In genomic region chr10:45473663-45474333, GRCm38 (mm10) we compare ENCODE assay signal across 8 mouse cellular contexts. TPM values are rescaled to one million over a fixed set of nuclear protein-coding genes. Genes with fewer than 3 reads are reported as not detected.
DNase-seq lines count a peak whose midpoint lies in the region; ATAC-seq and TF ChIP-seq lines count a peak whose summit lies in the region.

No protein-coding gene starts in this region.

- no peak for ATAC-seq in embryonic facial prominence, embryonic 13.5 days (ENCODE audit: insufficient number of reproducible peaks, insufficient read depth, low FRiP score, low TSS enrichment, low read depth)
- ATAC-seq in intestine, embryonic 16.5 days, result no peak
- ATAC-seq in neural tube, embryonic 12.5 days (ENCODE audit: low FRiP score, low read depth), result no peak

- H3K27me3 ChIP-seq in embryonic facial prominence, embryonic 13.5 days, result peaks cover 36% of the 10 kb centered on the region
- peaks cover 17% of the 10 kb centered on the region; the same call in 1 of the 2 replicates for H3K27me3 ChIP-seq in intestine, embryonic 16.5 days (replicated peaks; ENCODE audit: control insufficient read depth, insufficient read depth, low read length)
- 0 out of 2 replicates have a peak, but pooled peaks cover 7% of the 10 kb centered on the region for H3K27me3 ChIP-seq in neural tube, embryonic 12.5 days (replicated peaks)

- H3K36me3 ChIP-seq in embryonic facial prominence, embryonic 13.5 days, result no peaks in the 10 kb centered on the region
- H3K36me3 ChIP-seq in intestine, embryonic 16.5 days (ENCODE audit: control insufficient read depth, insufficient read depth, low read length), result no peaks in the 10 kb centered on the region
- H3K36me3 ChIP-seq in neural tube, embryonic 12.5 days, result no peaks in the 10 kb centered on the region

- peaks cover 9% of the 10 kb centered on the region for H3K4me1 ChIP-seq in embryonic facial prominence, embryonic 13.5 days
- H3K4me1 ChIP-seq in intestine, embryonic 16.5 days (ENCODE audit: control insufficient read depth, insufficient read depth, low read length), result 0 out of 2 replicates have a peak, but pooled peaks cover 5% of the 10 kb centered on the region
- H3K4me1 ChIP-seq in neural tube, embryonic 12.5 days, result peaks cover 11% of the 10 kb centered on the region

- under 1% methylated on average over 21 of the region's 21 CpGs for WGBS in embryonic facial prominence, embryonic 13.5 days
- WGBS in intestine, embryonic 16.5 days, result 1% methylated on average over 21 of the region's 21 CpGs
- WGBS in neural tube, embryonic 12.5 days, result 2% methylated on average over 21 of the region's 21 CpGs

- H3K4me2 ChIP-seq in embryonic facial prominence, embryonic 13.5 days, result peak overlapping the region; percentile 60
- peak overlapping the region; percentile 40 for H3K4me2 ChIP-seq in intestine, embryonic 16.5 days (ENCODE audit: low read depth, low read length)
- peak overlapping the region; percentile 61 for H3K4me2 ChIP-seq in neural tube, embryonic 12.5 days (replicated peaks)

- H3K9ac ChIP-seq in embryonic facial prominence, embryonic 13.5 days, result peak overlapping the region; percentile 16; the same call in 1 of the 2 replicates
- no peak overlapping the region for H3K9ac ChIP-seq in intestine, embryonic 16.5 days (ENCODE audit: low read depth, low read length)
- H3K9ac ChIP-seq in neural tube, embryonic 12.5 days, result no peak overlapping the region

- DNase-seq in left cerebral cortex, adult 2 months (ENCODE audit: extremely low spot score in 1 of 2, low spot score in 2 of 2), result peak; percentile 18 to 29
- no peak for DNase-seq in left cerebral cortex, adult 11 months (ENCODE audit: low spot score)
- DNase-seq in adrenal gland, postnatal 14 days, result no peak
- DNase-seq in gastrocnemius, adult 8-10 months (ENCODE audit: low spot score in 2 of 2), result no peak
- DNase-seq in gastrocnemius, postnatal 36 days, result no peak

- no peaks in the 10 kb centered on the region for H3K9me3 ChIP-seq in embryonic facial prominence, embryonic 13.5 days
- no peaks in the 10 kb centered on the region for H3K9me3 ChIP-seq in intestine, embryonic 16.5 days (ENCODE audit: control insufficient read depth, low read length)
- no peaks in the 10 kb centered on the region for H3K9me3 ChIP-seq in neural tube, embryonic 12.5 days

- H3K27ac ChIP-seq in left cerebral cortex, adult 2 months, result no peak overlapping the region
- H3K27ac ChIP-seq in embryonic facial prominence, embryonic 13.5 days, result no peak overlapping the region
- H3K27ac ChIP-seq in intestine, embryonic 16.5 days (ENCODE audit: low read length), result no peak overlapping the region
- H3K27ac ChIP-seq in neural tube, embryonic 12.5 days, result no peak overlapping the region

- H3K4me3 ChIP-seq in left cerebral cortex, adult 2 months, result peak overlapping the region; percentile 34; the same call in 1 of the 2 replicates
- peak overlapping the region; percentile 36 for H3K4me3 ChIP-seq in embryonic facial prominence, embryonic 13.5 days
- peak overlapping the region; percentile 25; the same call in 1 of the 2 replicates for H3K4me3 ChIP-seq in intestine, embryonic 16.5 days (ENCODE audit: low read length)
- peak overlapping the region; percentile 28 for H3K4me3 ChIP-seq in neural tube, embryonic 12.5 days

- intact Hi-C loops in left cerebral cortex, adult 2 months (cut with DNase I), result no loop called here
- intact Hi-C loops in gastrocnemius, postnatal 36 days (cut with DNase I), result no loop called here

- no peak for TF ChIP-seq CTCF in left cerebral cortex, adult 2 months (IDR thresholded peaks at IDR 0.05)

RNA-seq across cellular contexts. Expression of gene Lin28b, which starts 12.4 kb away (rescaled TPM):
- 1 to 10 TPM; 5.2 to 5.8 TPM for total RNA-seq in left cerebral cortex, adult 2 months (2021)
- polyA plus RNA-seq in embryonic facial prominence, embryonic 13.5 days (2015; fragmentation: Nextera tagmentation; extraction: Ambion mirVana), result 2.4 and 2.7 TPM in 2 replicates
- polyA plus RNA-seq in intestine, embryonic 16.5 days (2015; fragmentation: Nextera tagmentation; extraction: Ambion mirVana), result 0.53 and 0.98 TPM in 2 replicates
- polyA plus RNA-seq in neural tube, embryonic 12.5 days (2016; fragmentation: Nextera tagmentation; extraction: Ambion mirVana), result 11.8 and 14.0 TPM in 2 replicates
- total RNA-seq in adrenal gland, postnatal 14 days (2021), result 0.11 TPM in 1 of 2 replicates, not detected in the other
- not detected for total RNA-seq in gastrocnemius, adult 8-10 months (2022)
- total RNA-seq in gastrocnemius, postnatal 36 days (2021), result not detected

Comparison
In these comparisons a context has a peak if more than half of its experiments do, and no peak if none do; other contexts are left out.
1. DNase-seq: peak in left cerebral cortex, adult 2 months (2 of 2); none in left cerebral cortex, adult 11 months (single experiment), adrenal gland, postnatal 14 days (single experiment), gastrocnemius, adult 8-10 months (0 of 2) and gastrocnemius, postnatal 36 days (0 of 2).
2. Peak in every context shown above with its lines, with median percentiles within 50 percentile points of each other: H3K4me3 ChIP-seq and H3K4me2 ChIP-seq.